Mouse (Mus musculus) spleen, adult 10 weeks (tissue): ENCODE data around the gene Fgfr2. TPM values are rescaled to one million over a fixed set of nuclear protein-coding genes. Genes with fewer than 3 reads are reported as not detected.

Experiments used
- polyA plus RNA-seq: library from polyadenylated mRNA; stranded (reverse); fragments of 350-450 nt; fragmentation: Illumina TruSeq; extraction: RNeasy Lipid Tissue Mini Kit (QIAGEN cat#74804); gene quantifications from one replicate; pipeline ENCODE4 v1.2.3, GENCODE M21; 2015; ENCODE audit warnings: low replicate concordance; ENCODE audit not compliant: insufficient read depth

Gene Fgfr2
- polyA plus RNA-seq, 1 experiment from 2014 or later: 9.3 TPM

Other genes with a start within 250 kb of the Fgfr2 start
- gene Zranb1, start 192.2 kb downstream of the Fgfr2 start, polyA plus RNA-seq: 38.9 TPM
- 14.1 TPM for gene Ctbp2, start 1.0 kb upstream of the Fgfr2 start, polyA plus RNA-seq